20 mouse cellular contexts compared by ENCODE assay signal in genomic region chr11:94839133-94839532, GRCm38 (mm10). TPM values are rescaled to one million over a fixed set of nuclear protein-coding genes. Genes with fewer than 3 reads are reported as not detected.
A peak's percentile ranks its signal among the peaks of the same experiment; 100 is the strongest.
DNase-seq lines count a peak whose midpoint lies in the region; ATAC-seq and TF ChIP-seq lines count a peak whose summit lies in the region.
"Had no signal": no experiment of that assay in that cellular context is flagged by ENCODE, and none has a peak within 500 bp of the region (broad histone marks: within the 10 kb centered on the region; RNA-seq: fewer than 3 reads in every experiment).

No protein-coding gene starts in this region.

- H3K4me1 ChIP-seq in hindbrain, embryonic 10.5 days (replicated peaks): no peaks in the 10 kb centered on the region
- H3K4me1 ChIP-seq in hindbrain, embryonic 14.5 days (replicated peaks; ENCODE audit: control insufficient read depth, insufficient read depth, low read length): no peaks in the 10 kb centered on the region
- H3K4me1 ChIP-seq in lung, embryonic 14.5 days (ENCODE audit: insufficient read depth): no peaks in the 10 kb centered on the region
- H3K4me1 ChIP-seq: embryonic facial prominence, embryonic 13.5 days; forebrain, embryonic 12.5 days; limb, embryonic 12.5 days; midbrain, embryonic 10.5 days had no signal

- TF ChIP-seq CTCF in lung, embryonic 14.5 days (IDR thresholded peaks at IDR 0.05; ENCODE audit: low read depth): peak; percentile 54

- H3K27ac ChIP-seq in hindbrain, embryonic 10.5 days: no peak overlapping the region
- H3K27ac ChIP-seq in hindbrain, embryonic 14.5 days: no peak overlapping the region
- no peak overlapping the region for H3K27ac ChIP-seq in lung, embryonic 14.5 days (ENCODE audit: low read depth)
- H3K27ac ChIP-seq: embryonic facial prominence, embryonic 13.5 days; forebrain, embryonic 12.5 days; limb, embryonic 12.5 days; midbrain, embryonic 10.5 days had no signal

- ATAC-seq in CD4-positive, CD25-positive, alpha-beta regulatory T cell, adult 4 months: no peak
- ATAC-seq in hindbrain, embryonic 14.5 days (ENCODE audit: low FRiP score): no peak
- no peak for ATAC-seq in lung, embryonic 14.5 days (ENCODE audit: insufficient read depth)
- ATAC-seq in megakaryocyte progenitor cell, adult 5-6 weeks (replicated peaks; ENCODE audit: poor library complexity): 0 out of 2 replicates have a peak, but pooled peaks have one; percentile 50

- H3K9ac ChIP-seq in hindbrain, embryonic 14.5 days: no peak overlapping the region
- H3K9ac ChIP-seq in lung, embryonic 14.5 days: no peak overlapping the region
- H3K9ac ChIP-seq: embryonic facial prominence, embryonic 13.5 days; forebrain, embryonic 12.5 days; limb, embryonic 12.5 days had no signal

- H3K27me3 ChIP-seq in hindbrain, embryonic 10.5 days (ENCODE audit: insufficient read depth, poor library complexity, severe bottlenecking): no peaks in the 10 kb centered on the region
- no peaks in the 10 kb centered on the region for H3K27me3 ChIP-seq in hindbrain, embryonic 14.5 days (ENCODE audit: control insufficient read depth, insufficient read depth, low read length)
- H3K27me3 ChIP-seq in lung, embryonic 14.5 days (ENCODE audit: insufficient read depth, low read length): no peaks in the 10 kb centered on the region
- H3K27me3 ChIP-seq: embryonic facial prominence, embryonic 13.5 days; forebrain, embryonic 12.5 days; limb, embryonic 12.5 days had no signal

- H3K9me3 ChIP-seq in hindbrain, embryonic 10.5 days: no peaks in the 10 kb centered on the region
- no peaks in the 10 kb centered on the region for H3K9me3 ChIP-seq in hindbrain, embryonic 14.5 days (ENCODE audit: control insufficient read depth, low read length)
- H3K9me3 ChIP-seq in lung, embryonic 14.5 days (ENCODE audit: low read depth, low read length): peaks cover 4% of the 10 kb centered on the region; the same call in 1 of the 2 replicates
- H3K9me3 ChIP-seq: embryonic facial prominence, embryonic 13.5 days; limb, embryonic 12.5 days; midbrain, embryonic 10.5 days had no signal

- DNase-seq in CD4-positive, CD25-positive, alpha-beta regulatory T cell, adult 2 months (ENCODE audit: low read depth, low spot score): peak; percentile 1
- peak; percentile 10 for DNase-seq in hindbrain, embryonic 10.5 days (ENCODE audit: low spot score)
- no peak for DNase-seq in hindbrain, embryonic 14.5 days (ENCODE audit: low spot score)
- peak; percentile 20 for DNase-seq in lung, embryonic 14.5 days
- no peak for DNase-seq in lung, adult 18-20 months
- no peak for DNase-seq in cerebellum, adult 9-11 months
- DNase-seq: cerebellum, adult 8-10 months; heart, postnatal 36 days; kidney, adult 11 months; layer of hippocampus, adult 9-11 months; thymus, adult 18-20 months had no signal

- no peak overlapping the region for H3K4me3 ChIP-seq in hindbrain, embryonic 10.5 days
- no peak overlapping the region for H3K4me3 ChIP-seq in hindbrain, embryonic 14.5 days (replicated peaks; ENCODE audit: low read length)
- no peak overlapping the region for H3K4me3 ChIP-seq in lung, embryonic 14.5 days (ENCODE audit: low read depth, low read length)
- H3K4me3 ChIP-seq: embryonic facial prominence, embryonic 13.5 days; forebrain, embryonic 12.5 days; limb, embryonic 12.5 days; midbrain, embryonic 10.5 days had no signal

- no peaks in the 10 kb centered on the region for H3K36me3 ChIP-seq in hindbrain, embryonic 10.5 days
- H3K36me3 ChIP-seq in hindbrain, embryonic 14.5 days (replicated peaks; ENCODE audit: control insufficient read depth, insufficient read depth): no peaks in the 10 kb centered on the region
- no peaks in the 10 kb centered on the region for H3K36me3 ChIP-seq in lung, embryonic 14.5 days (ENCODE audit: insufficient read depth)
- H3K36me3 ChIP-seq: embryonic facial prominence, embryonic 13.5 days; forebrain, embryonic 12.5 days; limb, embryonic 12.5 days; midbrain, embryonic 10.5 days had no signal

- no peak overlapping the region for H3K4me2 ChIP-seq in hindbrain, embryonic 14.5 days (replicated peaks)
- no peak overlapping the region for H3K4me2 ChIP-seq in lung, embryonic 14.5 days
- H3K4me2 ChIP-seq: embryonic facial prominence, embryonic 13.5 days; forebrain, embryonic 12.5 days; limb, embryonic 12.5 days had no signal

RNA-seq across cellular contexts. Expression of gene Tmem92, which starts 56.6 kb away (rescaled TPM):
- polyA plus RNA-seq in CD4-positive, CD25-positive, alpha-beta regulatory T cell, adult 4 months (2017; shearing (Covaris generic)): not detected
- not detected in 2 replicates for polyA plus RNA-seq in hindbrain, embryonic 10.5 days (2016; fragmentation: Nextera tagmentation; extraction: Ambion mirVana)
- not detected in 2 replicates for polyA plus RNA-seq in hindbrain, embryonic 14.5 days (2014; fragmentation: Nextera tagmentation; extraction: Ambion mirVana)
- polyA plus RNA-seq in lung, embryonic 14.5 days (2014; fragmentation: Nextera tagmentation; extraction: Ambion mirVana): not detected in 2 replicates
- total RNA-seq in megakaryocyte progenitor cell, adult 5-6 weeks (2015): not detected in 2 replicates
- total RNA-seq in megakaryocyte progenitor cell, adult 5-6 weeks (2017): not detected in 2 replicates
- total RNA-seq: heart, adult 8-10 months; heart, postnatal 36 days had no signal
- polyA plus RNA-seq: embryonic facial prominence, embryonic 13.5 days; forebrain, embryonic 12.5 days; limb, embryonic 12.5 days; lung, embryonic 16.5 days; midbrain, embryonic 10.5 days; neural tube, embryonic 11.5 days had no signal

Comparison
In these comparisons a context has a peak if more than half of its experiments do, and no peak if none do; other contexts are left out.
1. DNase-seq: peak in CD4-positive, CD25-positive, alpha-beta regulatory T cell, adult 2 months (single experiment), hindbrain, embryonic 10.5 days (single experiment) and lung, embryonic 14.5 days (single experiment); none in hindbrain, embryonic 14.5 days (single experiment), lung, adult 18-20 months (0 of 2) and cerebellum, adult 9-11 months (single experiment).